Mouse (Mus musculus) heart, embryonic 12.5 days (tissue): ENCODE data around the gene Sv2c. TPM values are rescaled to one million over a fixed set of nuclear protein-coding genes. Genes with fewer than 3 reads are reported as not detected.
"Not testable (repeated sequence)": the region's sequence is repeated elsewhere in the genome, so short reads cannot be mapped to it uniquely, and the experiment has no call there.

Experiments used
- ATAC-seq: fragments of 200-750 bp; cut with Nextera tagmentation; 2 replicates; pipeline ENCODE4 v1.8.0; 2017; ENCODE audit warnings: moderate TSS enrichment, moderate library complexity; ENCODE audit not compliant: insufficient number of reproducible peaks, low FRiP score
- H3K27ac ChIP-seq: fragments of 300-500 bp; sonication (generic); 2 replicates; pipeline ENCODE4 v1.5.1; 2016; ENCODE audit warnings: mild to moderate bottlenecking, moderate library complexity; ENCODE audit not compliant: poor library complexity, severe bottlenecking
- H3K27me3 ChIP-seq: fragments of 300-500 bp; sonication (generic); replicated peaks from 2 replicates; pipeline ENCODE4 v1.6.1; 2016; ENCODE audit warnings: mild to moderate bottlenecking, moderate library complexity
- H3K36me3 ChIP-seq: fragments of 300-500 bp; sonication (generic); 2 replicates; pipeline ENCODE4 v1.6.1; 2016; ENCODE audit warnings: mild to moderate bottlenecking, moderate library complexity
- H3K4me1 ChIP-seq: fragments of 300-500 bp; sonication (generic); replicated peaks from 2 replicates; pipeline ENCODE4 v1.6.1; 2016; ENCODE audit warnings: mild to moderate bottlenecking
- H3K4me2 ChIP-seq: fragments of 300-500 bp; sonication (generic); 2 replicates; pipeline ENCODE4 v1.6.1; 2016; ENCODE audit warnings: mild to moderate bottlenecking, moderate library complexity
- H3K4me3 ChIP-seq: fragments of 300-500 bp; sonication (generic); 2 replicates; pipeline ENCODE4 v1.5.1; 2016; ENCODE audit warnings: mild to moderate bottlenecking
- H3K9ac ChIP-seq: fragments of 300-500 bp; sonication (generic); 2 replicates; pipeline ENCODE4 v1.6.1; 2016; ENCODE audit warnings: mild to moderate bottlenecking, moderate library complexity
- H3K9me3 ChIP-seq: fragments of 300-500 bp; sonication (generic); replicated peaks from 2 replicates; pipeline ENCODE4 v1.6.1; 2016; ENCODE audit warnings: mild to moderate bottlenecking, moderate library complexity
- WGBS: fragments of 180-500 bp; shearing (Covaris S2); methylation state at CpG from one replicate; pipeline ENCODE4 v1.1.7; 2016; 5-methylcytosine and 5-hydroxymethylcytosine counted together
- polyA plus RNA-seq: library from polyadenylated mRNA; unstranded; fragments of >200 nt; fragmentation: Nextera tagmentation; extraction: Ambion mirVana; gene quantifications from 2 replicates; pipeline ENCODE4 v1.2.1, GENCODE M21; 2016

Gene Sv2c
- polyA plus RNA-seq, 1 experiment from 2014 or later: 1.3 TPM

DNA sequence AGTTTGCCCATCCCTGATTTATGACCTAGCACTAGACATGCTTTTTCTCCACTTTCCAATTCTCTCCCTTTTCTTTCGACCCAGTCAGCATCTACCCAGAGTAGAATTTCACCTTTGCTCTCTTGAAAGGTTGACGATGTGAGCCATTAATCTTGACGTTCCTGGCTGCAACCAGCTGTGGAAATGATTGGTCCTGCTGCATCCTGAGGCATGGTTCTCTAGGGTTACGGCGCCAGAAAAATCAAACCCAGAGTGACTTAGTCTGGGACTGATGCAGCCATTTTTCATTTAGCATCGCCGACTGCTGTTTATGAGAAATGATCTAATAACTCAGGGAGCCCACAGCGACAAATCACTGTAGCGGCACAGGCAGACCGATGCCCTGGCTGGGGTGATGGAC is 133.0 kb downstream of the Sv2c start:
- H3K36me3 ChIP-seq: no peaks in the 10 kb centered on the region
- no peak for ATAC-seq
- H3K4me2 ChIP-seq: no peak overlapping the region
- no peaks in the 10 kb centered on the region for H3K4me1 ChIP-seq
- 73% methylated on average over 10 of the region's 10 CpGs for WGBS
- H3K27ac ChIP-seq: no peak overlapping the region
- H3K9me3 ChIP-seq: no peaks in the 10 kb centered on the region; the same call in 1 of the 2 replicates
- no peaks in the 10 kb centered on the region for H3K27me3 ChIP-seq
- no peak overlapping the region for H3K4me3 ChIP-seq
- no peak overlapping the region for H3K9ac ChIP-seq

- Histone ChIP-seq H3K4me3 (no peak overlapping the region), H3K27ac (no peak overlapping the region), H3K9ac (no peak overlapping the region), H3K4me2 (no peak overlapping the region), H3K9me3 (no peaks in the 10 kb centered on the region; the same call in 1 of the 2 replicates), H3K27me3 (no peaks in the 10 kb centered on the region), H3K36me3 (no peaks in the 10 kb centered on the region), H3K4me1 (no peaks in the 10 kb centered on the region)
- ATAC-seq: no peak
- whole genome bisulfite sequencing: 38% methylated on average over 2 of the region's 2 CpGs
Observed at GRCm38 (mm10) chr13:95997294-95997693, 135.1 kb downstream of the Sv2c start.

DNA sequence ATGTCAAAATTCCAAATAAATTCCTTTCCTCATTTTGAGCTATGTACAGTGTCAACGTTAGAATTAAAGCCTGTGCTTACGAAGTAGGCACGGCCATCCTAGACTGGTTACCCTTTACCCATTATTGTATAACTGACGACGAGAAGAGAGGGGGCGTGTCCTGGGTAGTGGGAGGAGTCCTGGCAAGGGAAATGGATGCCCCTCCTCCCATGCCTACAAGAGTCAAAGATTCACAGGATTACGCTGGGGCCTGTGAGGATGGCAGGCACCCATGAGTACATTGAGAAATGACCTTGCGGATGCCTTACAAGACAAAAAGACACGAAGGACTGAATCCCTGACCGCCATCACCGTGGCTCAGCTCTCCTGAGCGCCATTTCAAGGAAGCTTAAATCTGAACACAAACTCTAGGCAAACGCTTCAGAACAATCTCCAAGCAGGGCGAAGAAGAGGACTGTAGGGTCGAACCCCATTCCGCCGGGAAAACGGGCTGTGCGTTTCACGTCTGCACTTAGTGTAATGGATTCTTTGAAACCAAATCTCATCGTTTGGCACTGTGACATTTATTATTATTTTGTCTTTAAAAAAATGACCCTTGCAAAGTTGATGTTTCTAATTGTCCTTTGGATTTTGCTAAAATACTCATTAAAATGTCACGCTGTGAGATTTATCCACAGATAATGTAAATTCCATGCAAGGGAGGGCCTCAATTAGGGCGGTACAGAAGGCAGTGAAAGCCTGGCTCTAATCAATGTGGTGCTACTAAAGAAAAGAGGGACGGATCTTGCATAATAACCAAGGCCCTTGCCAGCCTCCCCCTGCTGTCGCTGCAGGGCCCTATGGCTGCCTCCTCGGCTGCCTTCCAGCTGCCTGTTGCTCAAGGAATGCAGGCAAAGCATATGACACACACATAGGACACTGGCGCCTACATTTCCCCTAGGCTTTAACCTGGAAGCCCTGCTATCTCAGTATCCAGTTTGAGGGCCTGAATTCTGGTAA is 137.4 kb downstream of the Sv2c start:
- no peak overlapping the region for H3K27ac ChIP-seq
- 72% methylated on average over 27 of the region's 27 CpGs for WGBS
- ATAC-seq: no peak

DNA sequence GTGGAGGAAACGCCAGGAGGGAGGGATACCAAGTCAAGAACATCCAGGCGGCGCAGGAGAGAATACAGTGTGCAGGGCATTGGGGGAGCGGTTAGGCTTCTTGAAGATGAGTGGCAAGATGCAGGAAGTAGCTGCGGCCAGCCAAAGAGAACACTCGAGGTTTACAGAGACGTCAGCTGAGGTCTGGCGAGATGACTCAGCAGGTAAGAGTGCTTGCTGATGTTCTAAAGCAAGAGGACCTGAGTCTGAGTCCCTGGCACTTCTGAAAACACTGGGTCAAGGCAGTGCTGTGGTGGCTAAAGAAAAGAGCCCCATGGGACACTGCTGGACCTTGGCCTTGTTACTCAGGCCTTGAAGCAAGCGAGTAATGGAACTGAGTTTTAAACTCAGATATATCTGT is 144.2 kb downstream of the Sv2c start:
- H3K9ac ChIP-seq: no peak overlapping the region
- peaks cover 3% of the 10 kb centered on the region; the same call in 1 of the 2 replicates for H3K4me1 ChIP-seq
- H3K36me3 ChIP-seq: no peaks in the 10 kb centered on the region
- no peaks in the 10 kb centered on the region for H3K27me3 ChIP-seq
- H3K27ac ChIP-seq: no peak overlapping the region
- 78% methylated on average over 9 of the region's 9 CpGs for WGBS
- ATAC-seq: no peak
- H3K9me3 ChIP-seq: no peaks in the 10 kb centered on the region
- no peak overlapping the region for H3K4me3 ChIP-seq
- H3K4me2 ChIP-seq: no peak overlapping the region

More for the DNA sequence above, 137.4 kb downstream of the Sv2c start:
- Histone ChIP-seq H3K4me2 (no peak overlapping the region), H3K4me3 (no peak overlapping the region), H3K9ac (no peak overlapping the region), H3K36me3 (no peaks in the 10 kb centered on the region), H3K9me3 (no peaks in the 10 kb centered on the region; the same call in 1 of the 2 replicates), H3K4me1 (no peaks in the 10 kb centered on the region), H3K27me3 (no peaks in the 10 kb centered on the region)

- no peak for ATAC-seq
- Histone ChIP-seq H3K4me1 (peaks cover 10% of the 10 kb centered on the region), H3K4me3 (no peak overlapping the region), H3K27ac (no peak overlapping the region), H3K4me2 (no peak overlapping the region), H3K27me3 (no peaks in the 10 kb centered on the region), H3K9me3 (no peaks in the 10 kb centered on the region), H3K9ac (no peak overlapping the region), H3K36me3 (no peaks in the 10 kb centered on the region)
- WGBS: 70% methylated on average over 5 of the region's 5 CpGs
Observed at GRCm38 (mm10) chr13:95987147-95987546, 145.2 kb downstream of the Sv2c start.

- no peaks in the 10 kb centered on the region for H3K9me3 ChIP-seq
- H3K27ac ChIP-seq: no peak overlapping the region
- H3K27me3 ChIP-seq: no peaks in the 10 kb centered on the region
- WGBS: 69% methylated on average over 13 of the region's 13 CpGs
- H3K36me3 ChIP-seq: no peaks in the 10 kb centered on the region
- peaks cover 11% of the 10 kb centered on the region for H3K4me1 ChIP-seq
- ATAC-seq: no peak
- H3K9ac ChIP-seq: no peak overlapping the region
- H3K4me2 ChIP-seq: no peak overlapping the region
- H3K4me3 ChIP-seq: no peak overlapping the region
Observed at GRCm38 (mm10) chr13:95986375-95986774, 146.0 kb downstream of the Sv2c start.

DNA sequence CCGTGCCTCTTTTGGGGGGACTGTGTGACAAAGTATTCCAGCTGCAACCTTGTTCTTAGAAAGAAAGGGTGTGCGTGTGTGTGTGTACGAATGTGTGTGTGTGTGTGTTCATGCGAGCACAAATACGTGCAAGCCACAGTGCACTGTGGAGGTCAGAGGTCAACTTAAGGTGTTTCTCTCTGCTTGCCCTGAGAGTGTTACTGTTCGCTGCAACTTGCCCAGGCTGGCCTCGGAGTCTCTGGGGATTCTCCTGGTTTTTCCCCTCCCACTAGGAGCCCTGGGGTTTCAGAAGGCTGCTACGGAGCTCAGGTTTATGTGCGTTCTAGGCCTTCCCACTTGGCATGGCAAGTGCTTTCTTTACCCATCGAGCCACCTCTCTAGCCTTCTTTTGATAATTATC is 157.2 kb downstream of the Sv2c start:
- H3K27me3 ChIP-seq: no peaks in the 10 kb centered on the region
- H3K27ac ChIP-seq: no peak overlapping the region
- no peak overlapping the region for H3K9ac ChIP-seq
- no peaks in the 10 kb centered on the region for H3K9me3 ChIP-seq
- no peak overlapping the region for H3K4me2 ChIP-seq
- no peaks in the 10 kb centered on the region for H3K4me1 ChIP-seq
- H3K36me3 ChIP-seq: no peaks in the 10 kb centered on the region
- H3K4me3 ChIP-seq: no peak overlapping the region
- no peak for ATAC-seq
- 84% methylated on average over 10 of the region's 10 CpGs for WGBS

- WGBS: 84% methylated on average over 11 of the region's 11 CpGs
Observed at GRCm38 (mm10) chr13:95974106-95974505, 158.3 kb downstream of the Sv2c start.

DNA sequence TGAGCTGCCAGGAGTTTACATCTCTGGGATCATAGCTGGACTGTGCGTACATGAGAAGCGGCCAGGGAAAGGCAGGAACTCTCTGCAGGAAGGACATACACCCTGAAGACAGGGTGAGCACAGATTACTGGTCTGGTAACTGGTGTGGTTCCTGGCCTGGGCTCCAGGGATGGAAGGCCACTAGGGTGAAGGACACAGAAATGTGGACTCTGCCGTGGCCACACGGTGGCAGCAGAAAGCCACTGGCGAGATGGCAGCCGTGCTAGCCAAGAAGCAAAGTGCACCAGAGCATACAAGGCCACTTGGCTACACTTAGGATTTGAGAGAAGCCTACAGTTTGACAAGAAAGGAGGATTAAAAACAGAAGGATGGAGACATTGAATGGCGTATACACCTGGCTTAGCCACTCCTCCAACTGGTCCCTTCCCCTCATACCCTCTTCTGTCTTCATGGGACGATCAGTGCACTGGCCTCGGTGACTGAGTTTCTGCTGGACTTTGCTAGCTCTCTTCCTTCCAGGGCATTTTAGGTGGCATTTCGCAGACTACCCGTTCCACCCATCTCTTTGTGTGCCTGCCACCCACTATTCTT is 158.9 kb downstream of the Sv2c start:
- ATAC-seq: peak; percentile 76; the same call in 1 of the 2 replicates
- Histone ChIP-seq H3K4me2 (no peak overlapping the region), H3K9ac (no peak overlapping the region), H3K36me3 (no peaks in the 10 kb centered on the region), H3K4me1 (peaks cover 4% of the 10 kb centered on the region; the same call in 1 of the 2 replicates), H3K9me3 (no peaks in the 10 kb centered on the region), H3K4me3 (no peak overlapping the region), H3K27me3 (no peaks in the 10 kb centered on the region), H3K27ac (no peak overlapping the region)
- WGBS: 51% methylated on average over 11 of the region's 11 CpGs

More at GRCm38 (mm10) chr13:95974106-95974505, 158.3 kb downstream of the Sv2c start:
- no peak overlapping the region for H3K4me2 ChIP-seq
- ATAC-seq: no peak
- no peaks in the 10 kb centered on the region for H3K4me1 ChIP-seq
- no peaks in the 10 kb centered on the region for H3K36me3 ChIP-seq
- no peak overlapping the region for H3K9ac ChIP-seq
- H3K27me3 ChIP-seq: no peaks in the 10 kb centered on the region
- no peak overlapping the region for H3K4me3 ChIP-seq
- H3K9me3 ChIP-seq: no peaks in the 10 kb centered on the region
- no peak overlapping the region for H3K27ac ChIP-seq

GRCm38 (mm10) chr13:95968031-95968430 is 164.3 kb downstream of the Sv2c start:
- H3K36me3 ChIP-seq, H3K9me3 ChIP-seq, H3K27ac ChIP-seq, H3K4me3 ChIP-seq, H3K27me3 ChIP-seq, H3K9ac ChIP-seq, H3K4me2 ChIP-seq, ATAC-seq: not testable (repeated sequence)
- H3K4me1 ChIP-seq: peaks cover 26% of the 10 kb centered on the region
- 68% methylated on average over 2 of the region's 2 CpGs for WGBS

GRCm38 (mm10) chr13:95966791-95967190 is 165.6 kb downstream of the Sv2c start:
- no peak overlapping the region for H3K27ac ChIP-seq
- H3K36me3 ChIP-seq: no peaks in the 10 kb centered on the region
- no peak for ATAC-seq
- H3K9ac ChIP-seq: no peak overlapping the region
- 85% methylated on average over 6 of the region's 6 CpGs for WGBS
- no peaks in the 10 kb centered on the region for H3K27me3 ChIP-seq
- no peaks in the 10 kb centered on the region for H3K9me3 ChIP-seq
- no peak overlapping the region for H3K4me3 ChIP-seq
- no peak overlapping the region for H3K4me2 ChIP-seq
- H3K4me1 ChIP-seq: peaks cover 30% of the 10 kb centered on the region
